Mouse (Mus musculus) erythroblast, embryonic 14.5 days (primary cell): ENCODE data around the gene Nmral1. TPM values are rescaled to one million over a fixed set of nuclear protein-coding genes. Genes with fewer than 3 reads are reported as not detected.
A peak's percentile ranks its signal among the peaks of the same experiment; 100 is the strongest.

Experiments used
- H3K27me3 ChIP-seq: 2 replicates; pipeline ENCODE4 v1.6.1; 2012; ENCODE audit warnings: inconsistent platforms; ENCODE audit not compliant: control insufficient read depth
- H3K36me3 ChIP-seq: 2 replicates; pipeline ENCODE4 v1.6.1; 2012; ENCODE audit warnings: mild to moderate bottlenecking, inconsistent platforms; ENCODE audit not compliant: control insufficient read depth
- H3K4me1 ChIP-seq: 2 replicates; pipeline ENCODE4 v1.6.1; 2012; ENCODE audit warnings: inconsistent platforms; ENCODE audit not compliant: control insufficient read depth
- H3K4me3 ChIP-seq: replicated peaks from 2 replicates; pipeline ENCODE3; 2012; ENCODE audit warnings: moderate library complexity, mild to moderate bottlenecking, inconsistent platforms
- H3K9me3 ChIP-seq: 2 replicates; pipeline ENCODE4 v1.6.1; 2012; ENCODE audit warnings: low read length, inconsistent platforms, mixed read lengths; ENCODE audit not compliant: control insufficient read depth
- GATA1 ChIP-seq: IDR thresholded peaks from 2 replicates; pipeline ENCODE4 v1.6.1; 2012; ENCODE audit warnings: low read length, inconsistent platforms, mixed read lengths
- TAL1 ChIP-seq: IDR thresholded peaks from 3 replicates; pipeline ENCODE4 v1.6.1; 2012; ENCODE audit warnings: low read length, inconsistent platforms, mixed read lengths
- polyA plus RNA-seq: library from polyadenylated mRNA; stranded (reverse); fragments of >175 nt; gene quantifications from 2 replicates; pipeline ENCODE4 v1.2.3, GENCODE M21; 2012

The Nmral1 gene
- polyA plus RNA-seq, 1 experiment: 1.9 TPM

DNA sequence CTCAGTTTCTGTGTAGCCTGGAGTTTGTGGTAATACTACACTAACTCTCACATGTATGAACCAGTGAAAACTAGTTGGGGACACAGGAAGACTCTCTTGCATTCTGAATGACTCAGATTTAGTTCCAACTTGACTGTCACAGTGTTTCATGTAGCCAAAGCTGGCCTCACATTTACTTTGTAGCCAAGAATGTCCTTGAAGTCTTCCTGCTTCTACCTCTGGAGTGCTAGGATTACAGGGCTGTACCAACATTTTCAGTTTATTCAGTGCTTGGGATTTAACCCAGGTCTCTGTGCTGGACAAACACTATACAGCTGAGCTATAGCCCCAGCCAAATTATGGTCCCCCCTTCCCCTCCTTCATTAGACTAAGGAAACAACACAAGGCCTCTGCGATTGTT, 23.0 kb upstream of the Nmral1 start:
- H3K4me3 ChIP-seq: no peak overlapping the region
- H3K27me3 ChIP-seq: no peaks in the 10 kb centered on the region
- no peaks in the 10 kb centered on the region for H3K36me3 ChIP-seq
- no peaks in the 10 kb centered on the region for H3K4me1 ChIP-seq
- TF ChIP-seq GATA1: no peak
- no peak for TF ChIP-seq TAL1
- H3K9me3 ChIP-seq: no peaks in the 10 kb centered on the region

GRCm38 (mm10) chr16:4739994-4740393, 20.8 kb upstream of the Nmral1 start:
- TF ChIP-seq TAL1: no peak
- TF ChIP-seq GATA1: no peak
- H3K4me3 ChIP-seq: no peak overlapping the region
- no peaks in the 10 kb centered on the region for H3K36me3 ChIP-seq
- no peaks in the 10 kb centered on the region for H3K9me3 ChIP-seq
- no peaks in the 10 kb centered on the region for H3K4me1 ChIP-seq
- H3K27me3 ChIP-seq: no peaks in the 10 kb centered on the region

GRCm38 (mm10) chr16:4736262-4736661, 17.1 kb upstream of the Nmral1 start:
- no peak for TF ChIP-seq TAL1
- TF ChIP-seq GATA1: no peak
- no peak overlapping the region for H3K4me3 ChIP-seq
- no peaks in the 10 kb centered on the region for H3K27me3 ChIP-seq
- H3K9me3 ChIP-seq: no peaks in the 10 kb centered on the region
- H3K4me1 ChIP-seq: no peaks in the 10 kb centered on the region
- H3K36me3 ChIP-seq: no peaks in the 10 kb centered on the region

GRCm38 (mm10) chr16:4730776-4731358, 11.7 kb upstream of the Nmral1 start:
- Histone ChIP-seq H3K9me3 (no peaks in the 10 kb centered on the region), H3K36me3 (no peaks in the 10 kb centered on the region), H3K4me1 (peaks cover 25% of the 10 kb centered on the region), H3K4me3 (no peak overlapping the region), H3K27me3 (no peaks in the 10 kb centered on the region)
- TF ChIP-seq TAL1 (no peak), GATA1 (no peak)

DNA sequence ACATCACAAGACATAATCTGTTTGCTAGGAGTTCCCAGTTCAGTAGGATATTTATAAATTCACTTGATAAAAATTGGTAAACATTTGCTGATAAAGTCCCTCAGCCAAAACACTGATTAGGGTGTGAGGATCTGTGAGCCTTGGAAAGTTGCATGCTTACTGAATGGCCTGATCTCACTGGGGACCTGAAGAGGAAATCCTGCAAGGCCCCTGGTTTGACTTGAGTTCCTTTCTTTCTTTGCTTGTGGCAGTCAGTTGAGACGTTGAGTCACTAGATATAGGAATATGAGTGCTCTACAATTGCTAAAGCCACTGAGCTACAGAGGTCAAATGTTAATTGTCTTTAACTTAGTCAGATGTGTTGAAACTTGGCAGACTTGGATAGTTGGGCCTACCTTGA, 8.8 kb upstream of the Nmral1 start:
- Histone ChIP-seq H3K36me3 (no peaks in the 10 kb centered on the region), H3K9me3 (no peaks in the 10 kb centered on the region), H3K27me3 (no peaks in the 10 kb centered on the region), H3K4me3 (no peak overlapping the region), H3K4me1 (peaks cover 36% of the 10 kb centered on the region)
- TF ChIP-seq GATA1 (no peak), TAL1 (no peak)

GRCm38 (mm10) chr16:4727526-4727925, 8.4 kb upstream of the Nmral1 start:
- H3K4me1 ChIP-seq: peaks cover 40% of the 10 kb centered on the region
- no peaks in the 10 kb centered on the region for H3K27me3 ChIP-seq
- no peaks in the 10 kb centered on the region for H3K9me3 ChIP-seq
- H3K36me3 ChIP-seq: no peaks in the 10 kb centered on the region
- TF ChIP-seq GATA1: no peak
- no peak for TF ChIP-seq TAL1
- H3K4me3 ChIP-seq: no peak overlapping the region

DNA sequence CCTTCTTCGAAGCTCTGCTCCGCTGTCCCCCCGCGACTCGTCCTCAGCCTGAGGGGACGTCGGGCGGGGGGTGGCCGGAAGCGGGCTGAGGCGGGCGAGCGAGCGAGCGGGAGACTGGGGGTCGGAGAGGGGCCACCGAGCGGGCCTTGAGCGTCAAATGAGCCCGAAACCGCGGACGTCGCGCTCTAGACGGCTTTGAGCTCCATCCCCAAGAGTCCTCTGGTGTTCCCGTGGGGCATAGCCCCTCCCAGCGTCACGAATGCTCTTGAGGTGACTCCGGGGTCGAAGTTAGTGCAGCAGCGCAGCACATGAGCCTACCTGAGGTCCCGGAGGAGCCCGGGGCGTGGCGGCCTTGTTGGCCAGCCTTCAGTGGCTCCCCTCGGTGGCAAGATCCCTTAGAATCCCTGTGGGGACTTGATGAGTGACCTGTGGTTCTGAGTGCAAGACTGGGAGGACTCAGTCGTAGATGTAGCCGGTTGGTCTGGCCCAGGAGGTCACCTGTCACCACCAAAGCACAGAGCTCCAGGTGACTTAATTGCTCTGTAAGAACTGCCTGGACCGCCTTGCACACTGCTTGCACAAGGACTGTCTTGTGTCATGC, 7.5 kb upstream of the Nmral1 start:
- Histone ChIP-seq H3K4me3 (peak overlapping the region; percentile 79), H3K9me3 (no peaks in the 10 kb centered on the region), H3K36me3 (no peaks in the 10 kb centered on the region), H3K27me3 (no peaks in the 10 kb centered on the region), H3K4me1 (peaks cover 41% of the 10 kb centered on the region)
- no peak for TF ChIP-seq TAL1

GRCm38 (mm10) chr16:4725780-4726527, 6.8 kb upstream of the Nmral1 start, which contains the start of gene Hmox2:
Gene Hmox2, plus strand, starts transcription at chr16:4726361.
- Histone ChIP-seq H3K36me3 (no peaks in the 10 kb centered on the region), H3K4me1 (peaks cover 41% of the 10 kb centered on the region), H3K9me3 (no peaks in the 10 kb centered on the region), H3K4me3 (peak within 1 kb of the TSS; percentile 79), H3K27me3 (no peaks in the 10 kb centered on the region)
- no peak for TF ChIP-seq GATA1
- TF ChIP-seq TAL1: no peak

DNA sequence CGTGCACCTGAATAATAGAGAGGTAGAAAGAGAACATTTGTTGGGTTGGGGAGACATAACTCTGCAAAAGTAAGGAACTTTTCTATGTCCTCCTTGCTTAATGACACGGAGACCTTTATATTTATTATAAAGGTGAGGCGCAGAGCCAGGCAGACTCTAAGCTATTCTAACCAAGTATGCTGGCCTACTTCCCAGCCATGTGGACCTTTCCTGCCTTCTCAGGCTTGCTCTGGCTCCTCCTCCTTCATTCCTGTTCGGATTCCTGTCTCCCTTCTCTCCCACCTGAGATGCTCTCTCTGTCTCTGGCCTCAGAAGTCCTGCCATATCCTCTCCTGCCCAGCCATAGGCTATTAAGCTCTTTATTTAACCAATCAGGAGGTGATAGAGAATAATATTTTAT, 6.1 kb upstream of the Nmral1 start:
- H3K27me3 ChIP-seq: no peaks in the 10 kb centered on the region
- no peak overlapping the region for H3K4me3 ChIP-seq
- no peak for TF ChIP-seq TAL1
- no peak for TF ChIP-seq GATA1
- H3K4me1 ChIP-seq: peaks cover 41% of the 10 kb centered on the region
- no peaks in the 10 kb centered on the region for H3K36me3 ChIP-seq
- H3K9me3 ChIP-seq: no peaks in the 10 kb centered on the region

GRCm38 (mm10) chr16:4722915-4723209, 3.7 kb upstream of the Nmral1 start:
- H3K9me3 ChIP-seq: no peaks in the 10 kb centered on the region
- no peaks in the 10 kb centered on the region for H3K36me3 ChIP-seq
- peaks cover 52% of the 10 kb centered on the region for H3K4me1 ChIP-seq
- TF ChIP-seq GATA1 (no peak), TAL1 (no peak)
- no peak overlapping the region for H3K4me3 ChIP-seq
- H3K27me3 ChIP-seq: no peaks in the 10 kb centered on the region
